Mouse (Mus musculus) kidney, adult 11 months (tissue): ENCODE measurements around the gene Aup1.
A peak's percentile ranks its signal among the peaks of the same experiment; 100 is the strongest.

Experiments
- DNase-seq: peaks from one replicate; pipeline ENCODE4 v3.0.0; 2022

The Aup1 gene

GRCm38 (mm10) chr6:83054074-83054851, at the start of gene Aup1:
Gene Aup1 (plus strand): TSS chr6:83054521.
- peak; percentile 98 for DNase-seq

- DNase-seq: peak; percentile 30
These were observed 49.4 kb upstream of the Aup1 start for GRCm38 (mm10) chr6:83004872-83005271.

GRCm38 (mm10) chr6:83005444-83006011, 48.8 kb upstream of the Aup1 start:
- DNase-seq: no peak

- DNase-seq: no peak
These were observed 48.2 kb upstream of the Aup1 start for GRCm38 (mm10) chr6:83006114-83006513.

- DNase-seq: no peak
These were observed 45.7 kb upstream of the Aup1 start for GRCm38 (mm10) chr6:83008659-83009058.

GRCm38 (mm10) chr6:83010010-83010409, 44.3 kb upstream of the Aup1 start:
- DNase-seq: no peak

GRCm38 (mm10) chr6:83011255-83011654, 43.1 kb upstream of the Aup1 start:
- DNase-seq: no peak

- no peak for DNase-seq
These were observed 42.6 kb upstream of the Aup1 start for GRCm38 (mm10) chr6:83011756-83012155.

- DNase-seq: no peak
These were observed 40.9 kb upstream of the Aup1 start for GRCm38 (mm10) chr6:83013444-83013843.

- no peak for DNase-seq
These were observed 39.5 kb upstream of the Aup1 start for GRCm38 (mm10) chr6:83014482-83015466.

- no peak for DNase-seq
These were observed 38.6 kb upstream of the Aup1 start for GRCm38 (mm10) chr6:83015749-83016148.

GRCm38 (mm10) chr6:83017190-83017589, 37.1 kb upstream of the Aup1 start:
- no peak for DNase-seq

GRCm38 (mm10) chr6:83019044-83019443, 35.3 kb upstream of the Aup1 start:
- no peak for DNase-seq

- DNase-seq: no peak
These were observed 34.2 kb upstream of the Aup1 start for GRCm38 (mm10) chr6:83020121-83020520.

GRCm38 (mm10) chr6:83020836-83021593, 33.3 kb upstream of the Aup1 start:
- no peak for DNase-seq

- DNase-seq: no peak
These were observed 31.3 kb upstream of the Aup1 start for GRCm38 (mm10) chr6:83023008-83023407.

- no peak for DNase-seq
These were observed 30.5 kb upstream of the Aup1 start for GRCm38 (mm10) chr6:83023786-83024185.

GRCm38 (mm10) chr6:83024421-83024820, 29.9 kb upstream of the Aup1 start:
- DNase-seq: no peak

GRCm38 (mm10) chr6:83025221-83025620, 29.1 kb upstream of the Aup1 start:
- no peak for DNase-seq

- DNase-seq: no peak
These were observed 27.0 kb upstream of the Aup1 start for GRCm38 (mm10) chr6:83027293-83027692.

GRCm38 (mm10) chr6:83027706-83028105, 26.6 kb upstream of the Aup1 start:
- DNase-seq: no peak

GRCm38 (mm10) chr6:83029777-83030176, 24.5 kb upstream of the Aup1 start:
- no peak for DNase-seq

GRCm38 (mm10) chr6:83031111-83031510, 23.2 kb upstream of the Aup1 start:
- no peak for DNase-seq
